Mouse (Mus musculus) left cerebral cortex, adult 11 months (tissue): ENCODE results near the gene Cckbr.

Experiments
- DNase-seq: peaks from one replicate; pipeline ENCODE4 v3.0.0; 2022; ENCODE audit warnings: low spot score

Cckbr gene

GRCm38 (mm10) chr7:105425424-105426043 is at the start of gene Cckbr:
Gene Cckbr, plus strand, starts transcription at chr7:105425731.
- no peak for DNase-seq

GRCm38 (mm10) chr7:105380329-105380728 is 45.2 kb upstream of the Cckbr start:
- DNase-seq: no peak

GRCm38 (mm10) chr7:105387696-105388095 is 37.8 kb upstream of the Cckbr start:
- DNase-seq: no peak

GRCm38 (mm10) chr7:105390236-105390635 is 35.3 kb upstream of the Cckbr start:
- DNase-seq: no peak

GRCm38 (mm10) chr7:105394606-105395005 is 30.9 kb upstream of the Cckbr start:
- DNase-seq: no peak

- no peak for DNase-seq
Observed at GRCm38 (mm10) chr7:105395131-105395820, 30.3 kb upstream of the Cckbr start.

- no peak for DNase-seq
Observed at GRCm38 (mm10) chr7:105396126-105396525, 29.4 kb upstream of the Cckbr start.

- DNase-seq: no peak
Observed at GRCm38 (mm10) chr7:105399058-105399934, 26.2 kb upstream of the Cckbr start.

GRCm38 (mm10) chr7:105399935-105400624 is 25.5 kb upstream of the Cckbr start, which contains the start of gene Fam160a2:
Gene Fam160a2, minus strand, starts transcription at chr7:105400054.
- peak; percentile 98 for DNase-seq

- no peak for DNase-seq
Observed at GRCm38 (mm10) chr7:105404268-105404667, 21.3 kb upstream of the Cckbr start, which contains the start of gene Cnga4. Gene Cnga4, plus strand, starts transcription at chr7:105404568.

GRCm38 (mm10) chr7:105406322-105406721 is 19.2 kb upstream of the Cckbr start:
- no peak for DNase-seq

GRCm38 (mm10) chr7:105411874-105412632 is 13.5 kb upstream of the Cckbr start:
- peak; percentile 75 for DNase-seq

- DNase-seq: no peak
Observed at GRCm38 (mm10) chr7:105414385-105414784, 11.1 kb upstream of the Cckbr start.

GRCm38 (mm10) chr7:105416529-105416928 is 9.0 kb upstream of the Cckbr start:
- DNase-seq: no peak

- DNase-seq: no peak
Observed at GRCm38 (mm10) chr7:105418106-105418505, 7.4 kb upstream of the Cckbr start.

- DNase-seq: no peak
Observed at GRCm38 (mm10) chr7:105420903-105421302, 4.6 kb upstream of the Cckbr start.

- DNase-seq: no peak
Observed at GRCm38 (mm10) chr7:105424368-105424767, 1.2 kb upstream of the Cckbr start.

- no peak for DNase-seq
Observed at GRCm38 (mm10) chr7:105426051-105426450, 520 bp downstream of the Cckbr start.

GRCm38 (mm10) chr7:105432058-105432457 is 6.5 kb downstream of the Cckbr start:
- no peak for DNase-seq

- DNase-seq: no peak
Observed at GRCm38 (mm10) chr7:105433859-105434258, 8.3 kb downstream of the Cckbr start.

- DNase-seq: no peak
Observed at GRCm38 (mm10) chr7:105434798-105435197, 9.3 kb downstream of the Cckbr start.
